Mouse (Mus musculus) 3T3-L1 (cell line): Measurements from ENCODE around the gene Cebpe.
A peak's percentile ranks its signal among the peaks of the same experiment; 100 is the strongest.

Source experiments
- DNase-seq: peaks from one replicate; pipeline ENCODE4 v3.0.0-alpha.2; 2015; ENCODE audit warnings: low read depth, low spot score

Gene Cebpe

DNA sequence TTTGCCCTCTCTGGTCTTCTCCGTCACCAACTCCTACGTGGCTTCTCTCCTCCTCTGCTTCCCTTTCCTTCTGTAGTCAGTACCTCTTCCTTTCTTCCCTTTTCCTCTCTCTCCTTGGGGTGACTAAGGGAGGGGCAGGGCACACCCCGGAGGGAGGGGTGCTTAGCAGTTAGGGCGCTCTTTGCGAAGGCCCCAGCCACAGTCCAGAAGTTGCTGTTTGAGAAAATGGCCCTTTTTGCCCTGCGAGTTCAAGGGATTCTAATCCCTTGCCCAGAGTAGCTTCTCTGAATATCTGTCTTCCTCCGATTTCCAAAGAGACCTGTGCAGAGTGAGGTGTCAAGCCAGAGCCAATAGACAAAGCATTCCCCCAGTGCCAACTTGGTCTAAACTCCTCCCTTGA lies at the start of gene Cebpe:
Cebpe (minus strand) TSS at position 101 of the 400 bp plus-strand sequence.
- DNase-seq = no peak

DNA sequence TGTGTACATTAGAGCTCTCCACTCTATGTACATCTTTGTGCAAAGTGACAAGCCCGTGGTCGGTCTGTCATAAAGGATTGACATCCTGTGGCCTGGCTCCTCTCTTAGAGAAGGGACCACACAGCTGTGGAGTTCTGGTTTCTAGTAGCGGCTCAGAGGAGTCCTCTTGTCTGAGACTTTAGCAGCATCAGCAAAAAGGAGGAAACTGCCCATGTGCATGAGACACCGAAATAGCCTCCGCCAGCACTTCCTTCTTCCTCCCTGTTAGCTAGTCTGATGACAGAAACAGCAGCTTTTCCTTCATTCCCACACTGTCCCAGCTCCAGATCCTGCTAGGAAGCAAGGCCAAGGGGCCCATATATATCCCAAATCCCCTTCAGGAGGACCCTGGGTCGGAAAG lies 44.4 kb upstream of the Cebpe start:
- no peak for DNase-seq

DNA sequence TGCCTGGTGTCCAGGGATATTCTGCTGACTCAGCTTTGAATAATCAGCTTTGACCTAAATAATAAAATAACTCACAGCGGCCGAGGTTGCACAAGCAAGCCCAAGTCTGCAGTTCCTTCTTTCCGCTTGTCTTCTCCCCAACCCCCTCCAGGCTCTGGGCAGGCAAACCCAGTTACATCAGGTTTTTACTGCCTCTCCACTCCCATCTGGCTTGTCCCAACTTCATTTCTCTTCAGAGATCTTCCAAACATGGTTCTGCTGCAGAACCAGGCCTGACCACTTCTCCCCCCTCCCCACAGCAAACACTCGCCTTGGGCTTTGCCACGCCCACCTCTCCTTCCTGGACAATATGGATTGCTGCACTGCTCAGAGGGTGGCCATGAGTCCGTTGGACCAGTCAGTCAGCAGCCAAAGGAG lies 42.6 kb upstream of the Cebpe start:
- no peak for DNase-seq

DNA sequence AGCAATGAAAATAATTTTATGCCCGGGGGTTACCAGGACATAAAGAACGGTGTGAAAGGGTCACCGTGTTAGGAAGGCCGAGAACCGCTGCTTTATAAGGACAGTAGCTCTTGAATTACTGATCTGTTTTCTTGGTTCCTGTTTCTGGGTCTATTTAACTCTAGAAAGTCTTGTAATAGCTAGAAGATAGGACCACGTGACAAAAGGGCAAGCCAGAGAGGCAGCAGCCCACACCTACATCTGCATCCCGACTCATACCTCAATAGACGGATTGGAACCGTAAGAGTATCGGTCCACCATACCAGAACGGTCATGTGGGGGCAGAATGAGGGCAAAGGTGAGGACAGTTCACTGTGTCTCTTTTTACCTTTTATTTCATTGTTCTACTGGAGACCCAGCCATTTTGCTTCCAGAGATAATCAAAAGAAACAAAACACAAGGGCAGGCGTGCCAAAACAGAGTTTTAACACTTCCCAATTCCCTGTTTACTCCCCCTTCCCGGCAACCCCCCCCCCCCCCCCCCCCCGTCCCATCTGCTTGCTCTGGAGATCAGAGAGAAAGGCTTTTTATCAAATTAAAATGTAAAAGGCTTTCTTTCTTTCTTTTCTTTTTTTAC lies 42.1 kb upstream of the Cebpe start:
- no peak for DNase-seq

DNA sequence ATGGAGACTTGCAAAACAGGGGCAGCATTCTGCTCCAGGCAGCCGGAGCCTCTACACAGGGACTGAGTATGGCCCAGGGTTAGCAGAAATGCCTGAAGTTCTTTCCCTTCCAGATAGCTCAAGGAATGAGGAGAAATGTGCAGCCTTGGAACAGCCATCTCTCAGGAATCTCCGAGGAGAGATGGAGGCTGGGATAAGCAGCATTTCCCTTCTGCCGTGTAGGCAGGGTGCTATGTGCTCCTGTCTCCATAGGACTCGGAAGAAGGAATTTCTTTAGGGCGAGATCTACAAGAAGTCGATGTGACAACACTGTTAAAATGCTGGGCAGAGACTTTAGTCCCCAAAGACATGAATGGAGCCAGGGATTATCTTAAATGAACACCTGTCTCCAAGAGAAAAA lies 41.0 kb upstream of the Cebpe start:
- DNase-seq = no peak

DNA sequence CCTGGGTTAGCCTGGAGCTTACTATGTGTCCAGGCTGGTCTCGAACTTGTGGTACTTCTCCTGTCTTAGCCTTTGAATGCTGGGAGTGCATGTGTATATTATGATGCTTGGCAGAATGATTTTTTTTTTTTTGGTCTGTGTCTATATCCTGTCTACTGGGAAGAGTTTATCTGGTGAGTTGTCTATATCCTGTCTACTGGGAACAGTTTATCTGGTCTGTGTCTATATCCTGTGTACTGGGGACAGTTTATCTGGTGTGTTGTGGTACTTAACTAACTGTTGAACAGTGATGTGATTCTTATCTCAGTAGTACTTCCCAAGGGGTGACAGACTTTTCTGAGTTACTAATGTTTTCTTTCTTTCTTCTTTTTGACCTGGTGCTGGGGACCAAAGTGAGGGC lies 39.8 kb upstream of the Cebpe start:
- no peak for DNase-seq

DNA sequence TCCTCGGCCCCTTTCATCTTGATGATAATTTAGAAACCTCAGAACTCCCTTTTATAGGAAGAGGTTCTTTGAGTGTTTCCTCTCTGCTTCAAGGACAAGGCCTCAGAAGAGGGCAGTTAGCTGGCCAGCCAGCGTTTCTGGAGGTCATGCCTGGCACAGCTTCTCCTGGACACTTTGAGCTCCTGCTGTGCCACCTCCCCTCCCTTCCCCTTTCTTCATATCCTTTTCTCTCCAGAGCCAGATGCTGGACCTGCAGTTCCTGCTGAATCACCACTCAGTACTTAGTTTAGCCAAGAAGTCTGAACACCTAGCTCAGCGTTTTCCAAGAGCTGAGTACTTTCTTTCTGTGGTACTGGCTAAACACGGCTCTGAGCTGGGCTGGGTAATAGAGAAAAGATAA lies 37.3 kb upstream of the Cebpe start:
- DNase-seq = no peak

DNA sequence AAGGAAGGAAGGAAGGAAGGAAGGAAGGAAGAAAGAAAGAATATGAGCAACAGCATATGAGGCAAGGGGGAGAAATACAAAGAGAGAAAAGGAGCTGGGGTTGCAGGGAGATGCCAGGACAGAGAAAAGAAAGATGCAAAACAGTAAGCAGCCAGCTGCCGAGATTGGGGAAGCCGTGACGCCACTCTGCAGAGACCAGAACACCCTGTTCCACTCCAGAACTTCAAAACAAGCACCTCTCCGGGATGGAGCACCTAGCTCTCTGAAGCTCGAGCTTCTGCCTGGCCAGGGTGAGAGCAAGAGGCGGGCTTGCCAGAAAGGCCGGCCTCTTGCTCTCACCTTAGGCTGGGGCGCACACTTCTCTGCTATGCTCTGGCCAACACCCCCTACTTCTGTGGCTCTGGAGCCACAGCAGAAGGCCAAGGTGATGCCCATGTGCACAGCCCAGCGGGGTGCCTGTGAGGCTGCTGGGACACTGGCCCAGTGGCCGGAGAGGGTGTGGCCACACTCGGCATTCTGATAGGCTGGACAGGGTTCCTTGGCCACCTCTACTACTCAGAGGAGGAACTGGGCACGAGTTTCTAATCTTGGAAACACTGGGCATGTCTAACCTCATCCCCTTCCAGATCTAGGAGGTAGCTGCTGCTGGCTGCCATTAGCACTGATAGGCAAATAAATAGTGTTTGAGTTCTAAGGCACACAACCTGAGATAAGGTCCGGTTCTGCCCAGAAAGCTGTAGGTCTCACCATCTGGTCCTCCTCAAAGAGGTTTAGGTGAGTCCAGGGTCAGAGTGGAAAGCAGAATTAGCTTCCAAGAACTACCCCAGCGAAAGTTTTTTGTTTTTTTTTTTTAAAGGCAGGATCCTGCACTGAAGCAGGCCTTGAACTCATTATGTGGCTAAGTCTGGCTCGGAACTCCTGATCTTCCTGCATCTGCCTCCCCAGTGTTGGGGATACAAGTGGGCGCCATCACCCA lies 36.3 kb upstream of the Cebpe start:
- DNase-seq = no peak

DNA sequence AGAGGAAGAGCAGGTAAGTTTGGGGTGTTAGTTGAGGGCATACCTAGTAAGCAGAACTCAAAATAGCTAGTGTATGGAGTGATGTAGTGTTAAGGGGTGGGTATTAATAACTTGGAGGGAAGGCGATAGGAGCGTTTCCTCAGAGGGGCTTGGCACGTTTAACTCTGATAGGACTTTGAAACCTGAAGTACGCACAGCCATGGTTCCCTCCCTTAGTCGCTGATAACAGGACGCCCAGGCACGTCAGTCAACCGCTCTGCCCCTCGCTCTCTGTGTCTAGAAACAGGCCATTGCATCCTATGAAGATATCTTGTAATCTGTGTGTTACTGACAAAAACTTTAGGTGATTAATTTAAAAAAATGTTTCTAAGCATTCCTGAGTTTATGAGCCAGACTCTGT lies 34.1 kb upstream of the Cebpe start:
- DNase-seq = no peak

DNA sequence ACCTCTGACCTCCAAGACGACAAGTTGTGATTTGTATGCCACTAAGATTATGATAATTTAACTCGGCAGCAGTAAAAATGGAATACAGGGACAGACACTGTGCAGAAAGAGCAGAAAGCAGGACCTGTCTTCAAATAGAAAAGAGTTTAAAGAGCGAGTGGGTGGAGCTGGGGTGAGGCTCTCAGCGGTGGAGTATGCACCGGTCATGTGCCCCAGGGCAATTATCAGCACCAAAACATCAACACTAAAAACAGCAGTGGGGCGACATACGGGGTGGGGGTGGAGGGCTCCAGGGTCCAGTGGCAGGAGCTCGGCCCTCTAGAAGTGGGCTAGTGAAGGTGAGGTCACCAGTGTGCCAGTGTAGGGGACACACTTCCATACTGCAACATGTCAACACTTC lies 32.5 kb upstream of the Cebpe start:
- DNase-seq = no peak

DNA sequence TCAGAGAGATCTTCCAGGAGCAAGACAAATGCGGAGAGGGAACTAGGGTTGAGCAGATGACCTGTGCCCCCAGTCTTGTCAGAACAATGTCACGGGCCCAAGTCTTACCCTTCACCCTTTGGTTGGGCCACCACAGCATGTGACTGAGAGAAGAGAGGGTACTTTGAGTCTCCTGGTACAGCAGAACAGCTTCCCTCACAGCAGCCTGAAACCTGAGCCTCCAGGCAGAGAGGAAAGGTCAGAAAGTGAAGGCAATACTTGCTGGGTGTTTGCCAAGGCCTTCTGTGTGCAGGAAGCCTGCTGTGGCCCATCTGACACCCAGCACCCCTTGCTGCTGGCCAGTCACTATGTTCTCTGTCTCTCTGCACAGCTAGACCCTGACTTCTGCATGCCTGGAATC lies 30.4 kb upstream of the Cebpe start:
- peak; percentile 10 for DNase-seq

DNA sequence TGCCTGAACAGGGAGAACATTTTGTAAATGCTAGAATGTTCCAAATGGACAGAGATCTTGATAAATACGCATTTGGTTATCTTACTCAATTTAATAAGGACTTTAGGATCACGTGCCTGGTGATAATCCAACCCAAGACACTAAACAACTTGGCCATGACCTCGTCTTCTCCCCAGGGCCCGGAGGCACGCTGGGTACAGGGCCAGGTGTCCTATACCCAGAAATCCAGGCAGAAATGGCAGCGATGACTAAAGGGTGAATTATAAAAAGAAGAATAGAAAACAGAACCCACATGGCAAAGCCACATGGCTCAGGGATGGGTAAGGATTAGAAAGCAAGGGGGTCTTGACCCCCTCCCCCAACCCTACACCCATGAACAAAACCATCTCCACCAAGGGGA lies 29.7 kb upstream of the Cebpe start:
- DNase-seq = no peak

DNA sequence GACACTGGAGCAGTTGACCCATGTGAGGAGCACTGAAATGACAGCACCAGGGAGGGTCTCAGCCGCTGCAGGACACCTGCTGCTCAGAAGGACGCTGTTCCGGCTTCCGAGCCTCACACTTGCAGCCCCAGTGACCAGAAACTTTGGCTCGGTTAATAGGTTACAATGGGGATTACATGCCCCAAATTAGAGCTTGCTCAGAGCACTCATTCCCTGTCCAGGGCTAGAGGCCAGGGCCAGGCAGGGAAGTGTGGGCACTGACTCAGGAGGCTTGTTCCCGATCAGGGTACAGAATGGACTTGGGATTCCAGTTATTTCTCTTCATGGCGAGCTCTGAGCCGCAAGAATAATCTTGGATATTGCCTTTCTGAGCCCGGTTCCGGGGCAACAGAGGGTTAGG lies 25.7 kb upstream of the Cebpe start:
- no peak for DNase-seq

DNA sequence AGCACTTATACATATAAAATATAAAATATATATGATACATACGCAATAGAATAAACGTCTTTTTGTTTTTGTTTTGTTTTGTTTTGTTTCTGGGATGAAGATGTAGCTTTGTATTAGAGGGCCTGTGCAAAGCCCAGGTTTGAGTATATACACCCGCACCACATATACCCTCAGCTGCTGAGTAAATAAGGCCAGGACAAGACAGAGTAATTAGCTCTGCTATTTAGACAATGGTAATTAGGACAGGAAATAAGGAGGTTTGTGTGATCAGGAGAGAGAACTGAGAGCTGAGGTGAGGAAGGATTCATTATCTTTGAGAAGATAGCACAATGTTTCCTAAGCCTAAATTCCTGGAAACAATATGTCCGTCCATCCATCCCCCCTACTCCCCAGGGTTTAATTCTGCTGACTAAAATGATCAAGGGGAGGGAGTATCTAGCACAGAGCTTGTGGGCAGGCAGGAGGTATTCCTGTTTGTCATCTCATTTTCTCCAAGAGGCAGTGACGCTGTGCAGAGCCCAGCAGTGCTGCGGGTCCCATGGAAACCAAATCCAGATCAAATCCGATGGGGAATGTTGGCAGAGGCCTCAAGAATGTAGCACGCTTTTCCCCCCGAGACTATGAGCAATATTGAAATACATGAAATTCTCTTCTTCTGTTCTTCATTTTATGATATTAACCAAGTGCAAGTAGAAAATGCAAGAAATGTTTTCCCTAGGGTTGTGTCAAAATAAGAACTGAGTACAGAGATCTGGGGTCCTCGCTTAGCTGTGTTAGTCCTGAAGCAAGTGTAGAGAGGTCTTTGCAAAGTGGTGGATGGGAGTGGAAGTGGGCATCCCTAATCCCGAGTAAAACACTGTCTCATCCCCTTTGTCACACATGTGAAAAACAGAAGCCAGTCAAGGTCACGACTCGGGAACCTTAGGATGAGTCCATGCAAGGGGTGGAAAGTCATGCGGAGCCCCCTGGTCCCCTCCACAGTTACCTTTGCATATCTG lies 24.9 kb upstream of the Cebpe start:
- DNase-seq = peak; percentile 6

DNA sequence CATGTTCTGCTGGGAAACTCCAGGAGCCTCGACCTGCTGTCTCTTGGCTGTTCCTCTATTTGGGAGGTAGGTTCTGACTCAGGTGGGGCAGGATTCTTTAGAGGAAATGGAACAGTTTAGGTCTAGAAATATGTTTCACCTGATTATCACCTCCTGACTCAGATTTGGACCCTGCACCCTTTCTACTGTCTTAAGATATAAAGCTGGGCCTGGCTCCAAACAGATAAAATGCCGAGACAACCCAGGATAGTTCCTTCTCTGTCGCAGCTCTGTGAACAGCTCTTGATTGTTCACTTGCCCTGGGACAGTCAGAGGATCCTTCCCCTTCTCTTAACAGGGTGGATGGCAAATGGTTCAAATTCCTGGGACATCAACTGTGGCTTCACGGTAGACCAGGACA lies 23.2 kb upstream of the Cebpe start:
- DNase-seq = no peak

DNA sequence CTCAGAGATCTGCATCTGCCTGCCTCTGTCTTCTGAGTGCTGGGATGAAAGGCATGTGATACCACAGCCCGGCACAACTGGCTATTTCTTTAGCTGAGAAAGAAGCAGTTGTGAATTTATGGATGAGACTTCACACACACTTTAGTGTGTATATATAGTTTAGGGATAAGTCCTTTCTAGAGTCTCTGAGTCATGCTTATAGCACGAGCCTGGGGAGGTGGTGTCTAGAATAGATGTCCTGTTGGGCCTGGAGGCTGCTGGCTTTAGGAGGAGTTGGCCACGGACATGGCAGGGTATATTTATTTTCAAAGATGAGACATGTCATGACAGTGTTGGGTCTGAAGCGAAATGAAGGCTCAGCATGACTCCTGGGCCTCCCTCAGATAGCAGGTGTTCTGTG lies 22.0 kb upstream of the Cebpe start:
- DNase-seq = no peak

DNA sequence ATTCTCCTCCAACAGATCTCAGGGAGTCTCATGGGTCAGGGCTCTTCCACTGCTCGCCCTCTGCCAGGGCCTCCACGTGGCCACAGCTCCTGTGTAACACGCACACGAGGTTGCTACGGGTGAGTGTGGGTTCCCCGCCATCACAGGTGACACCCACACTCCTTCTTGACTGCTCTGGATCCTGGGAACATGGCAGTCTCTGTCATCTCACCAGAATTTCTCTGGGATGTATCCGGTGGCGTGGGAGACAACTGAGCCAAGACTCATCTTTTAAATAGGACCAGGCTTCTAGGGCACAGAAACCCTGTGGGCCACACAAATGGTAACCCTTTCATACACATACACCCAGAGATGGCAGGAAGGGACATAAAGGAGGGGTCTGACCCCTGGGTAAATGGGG lies 20.2 kb upstream of the Cebpe start:
- no peak for DNase-seq

DNA sequence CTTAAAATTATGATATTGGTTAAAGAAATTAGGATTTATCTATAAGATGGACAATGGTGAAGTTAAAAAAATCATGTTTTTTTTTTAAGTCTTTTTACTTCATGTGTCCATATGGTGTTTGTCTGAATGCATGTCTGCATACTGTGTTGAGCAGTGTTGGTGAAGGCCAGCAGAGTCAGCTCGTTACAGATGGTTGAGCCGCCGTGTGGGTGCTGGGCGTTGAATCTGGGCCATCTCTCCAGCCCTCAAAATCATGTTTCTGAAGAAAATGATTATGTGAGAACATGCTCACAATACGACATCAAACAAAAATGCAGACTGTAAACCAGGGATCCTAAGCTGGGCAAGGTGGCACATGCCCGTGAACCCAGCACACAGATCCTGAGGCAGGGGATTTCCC lies 18.3 kb upstream of the Cebpe start:
- DNase-seq = no peak

DNA sequence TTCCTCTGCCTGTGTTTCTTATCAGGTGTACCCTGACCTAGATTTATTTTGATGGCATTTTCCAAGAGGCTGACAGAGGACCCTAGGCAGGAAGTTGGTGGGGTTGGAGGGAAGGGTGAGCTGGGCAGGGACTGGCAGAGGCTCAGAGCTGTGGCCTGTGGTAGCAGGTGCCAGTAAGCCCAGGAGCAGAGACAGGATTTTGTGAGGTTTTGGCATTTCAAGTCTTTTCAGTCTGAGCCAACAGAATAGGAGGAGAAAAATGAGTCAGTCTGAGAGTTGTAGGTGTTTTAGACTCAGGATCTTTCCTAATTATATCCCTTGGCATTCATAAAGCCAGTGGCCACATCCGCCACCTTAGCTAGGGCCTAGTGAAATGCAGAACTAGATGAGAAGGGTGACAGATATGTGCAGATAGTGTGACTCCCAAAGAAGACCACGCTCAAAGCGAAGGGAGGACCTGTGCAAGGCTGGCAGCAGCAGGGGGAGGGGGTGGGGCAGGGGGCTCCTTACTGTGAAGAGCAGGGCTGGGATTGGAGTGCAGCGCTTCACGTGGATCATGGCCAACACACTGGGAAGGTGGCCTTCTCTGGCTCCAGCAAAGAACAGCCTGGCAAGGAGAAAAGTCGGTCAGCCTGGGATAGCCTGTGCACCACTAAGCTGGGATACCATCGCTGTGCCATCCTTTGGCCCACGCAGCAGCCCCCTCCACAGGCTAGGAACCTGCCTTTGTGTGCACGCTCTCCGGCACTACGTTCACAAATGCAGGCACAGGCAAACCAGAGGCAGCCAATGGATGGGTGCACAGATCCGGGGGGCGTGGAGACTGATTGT lies 17.1 kb upstream of the Cebpe start:
- no peak for DNase-seq

DNA sequence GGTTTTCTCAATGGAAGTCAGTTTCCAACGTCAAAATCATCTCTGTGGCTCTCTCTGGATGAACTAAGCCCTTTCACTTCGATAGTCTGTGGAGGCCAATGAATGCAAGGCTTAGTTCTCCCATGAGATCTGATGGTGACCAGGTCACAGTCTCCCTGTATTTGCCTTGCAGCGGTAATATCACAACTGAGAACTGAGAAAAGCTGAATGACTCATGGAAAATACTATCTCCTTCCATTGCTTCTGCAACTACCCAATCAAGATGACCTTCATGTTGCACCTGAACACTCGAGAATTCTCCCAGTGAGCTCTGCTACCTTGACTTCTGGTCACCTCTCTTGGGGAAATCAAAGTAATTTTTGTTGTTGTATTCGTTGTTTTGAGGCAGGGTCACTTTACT lies 15.6 kb upstream of the Cebpe start:
- no peak for DNase-seq

DNA sequence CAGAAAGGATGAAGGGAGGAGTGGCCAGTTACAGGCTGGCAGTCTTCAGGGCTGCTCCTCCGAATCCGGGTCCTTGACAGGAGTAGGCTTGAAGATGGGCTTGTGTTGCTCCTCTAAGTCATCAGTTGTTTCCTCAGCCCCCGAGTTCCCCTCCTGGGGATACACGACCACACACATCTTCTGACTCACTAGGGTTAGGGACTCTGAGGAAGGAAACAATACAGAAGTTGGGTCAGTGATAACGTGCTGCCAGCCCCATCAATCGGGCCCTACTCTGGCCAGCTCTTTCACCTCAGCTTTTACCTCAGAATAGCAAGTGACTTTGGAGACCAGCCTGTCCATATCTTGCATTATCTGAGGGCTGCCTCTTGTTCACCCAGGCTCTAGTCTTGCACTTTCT lies 12.1 kb upstream of the Cebpe start:
- DNase-seq = no peak
